Comparison of ENCODE assay signal across 9 mouse cellular contexts in genomic region chr7:139468440-139468839, GRCm38 (mm10).
DNase-seq lines count a peak whose midpoint lies in the region; ATAC-seq and TF ChIP-seq lines count a peak whose summit lies in the region.
"Had no signal": no experiment of that assay in that cellular context is flagged by ENCODE, and none has a peak within 500 bp of the region (broad histone marks: within the 10 kb centered on the region; RNA-seq: fewer than 3 reads in every experiment).

No protein-coding gene starts in this region.

- ATAC-seq in liver, embryonic 12.5 days, result no peak
- no peak for ATAC-seq in embryonic facial prominence, embryonic 11.5 days (replicated peaks; ENCODE audit: insufficient number of reproducible peaks, low FRiP score, low TSS enrichment, low read depth)
- ATAC-seq in kidney, postnatal 0 days (replicated peaks; ENCODE audit: low FRiP score, low read depth), result peak; percentile 30; the same call in 1 of the 2 replicates
- ATAC-seq in stomach, embryonic 15.5 days (ENCODE audit: insufficient read depth, low FRiP score, low read depth), result no peak

- H3K9me3 ChIP-seq in liver, embryonic 12.5 days (replicated peaks), result no peaks in the 10 kb centered on the region
- no peaks in the 10 kb centered on the region for H3K9me3 ChIP-seq in embryonic facial prominence, embryonic 11.5 days (replicated peaks; ENCODE audit: control insufficient read depth, low read length)
- no peaks in the 10 kb centered on the region for H3K9me3 ChIP-seq in kidney, postnatal 0 days (replicated peaks; ENCODE audit: low read length)
- no peaks in the 10 kb centered on the region for H3K9me3 ChIP-seq in stomach, embryonic 15.5 days

- H3K27me3 ChIP-seq in liver, embryonic 12.5 days (replicated peaks), result no peaks in the 10 kb centered on the region
- H3K27me3 ChIP-seq in embryonic facial prominence, embryonic 11.5 days (ENCODE audit: control insufficient read depth, insufficient read depth, low read length), result no peaks in the 10 kb centered on the region
- no peaks in the 10 kb centered on the region for H3K27me3 ChIP-seq in kidney, postnatal 0 days (ENCODE audit: insufficient read depth, low read length)
- no peaks in the 10 kb centered on the region for H3K27me3 ChIP-seq in stomach, embryonic 15.5 days (replicated peaks)

- peaks cover 48% of the 10 kb centered on the region for H3K4me1 ChIP-seq in liver, embryonic 12.5 days
- H3K4me1 ChIP-seq in embryonic facial prominence, embryonic 11.5 days (ENCODE audit: control insufficient read depth, insufficient read depth, low read length), result peaks cover 3% of the 10 kb centered on the region; the same call in 1 of the 2 replicates
- H3K4me1 ChIP-seq in kidney, postnatal 0 days (replicated peaks; ENCODE audit: insufficient read depth, low read length), result peaks cover 24% of the 10 kb centered on the region
- H3K4me1 ChIP-seq in stomach, embryonic 15.5 days, result peaks cover 43% of the 10 kb centered on the region

- 52% methylated on average over 2 of the region's 2 CpGs for WGBS in liver, embryonic 12.5 days (ENCODE audit: insufficient replicate concordance)
- 17% methylated on average over 2 of the region's 2 CpGs for WGBS in embryonic facial prominence, embryonic 11.5 days
- WGBS in kidney, postnatal 0 days, result 23% methylated on average over 2 of the region's 2 CpGs
- 38% methylated on average over 2 of the region's 2 CpGs for WGBS in stomach, embryonic 15.5 days

- no peak overlapping the region for H3K9ac ChIP-seq in liver, embryonic 12.5 days
- H3K9ac ChIP-seq in embryonic facial prominence, embryonic 11.5 days (replicated peaks; ENCODE audit: low read length), result no peak overlapping the region
- H3K9ac ChIP-seq in kidney, postnatal 0 days (ENCODE audit: low read depth, low read length), result no peak overlapping the region
- H3K9ac ChIP-seq in stomach, embryonic 15.5 days, result no peak overlapping the region

- no peak for DNase-seq in liver
- peak; percentile 33 for DNase-seq in embryonic facial prominence, embryonic 11.5 days (ENCODE audit: low spot score)
- DNase-seq in kidney, postnatal 0 days (ENCODE audit: low spot score), result peak; percentile 75
- DNase-seq in left cerebral cortex, adult 9 months (ENCODE audit: low spot score in 2 of 2), result no peak
- no peak for DNase-seq in c-Kit-positive CD71-positive TER-119-positive erythroid progenitor cells, embryonic 14.5 days (ENCODE audit: low spot score)
- no peak for DNase-seq in adrenal gland, postnatal 10 days

- TF ChIP-seq CTCF in kidney, postnatal 0 days (IDR thresholded peaks at IDR 0.05; ENCODE audit: low read depth), result no peak

- no peak overlapping the region for H3K4me2 ChIP-seq in liver, embryonic 12.5 days
- no peak overlapping the region for H3K4me2 ChIP-seq in embryonic facial prominence, embryonic 11.5 days (ENCODE audit: low read depth, low read length)
- no peak overlapping the region for H3K4me2 ChIP-seq in kidney, postnatal 0 days (ENCODE audit: low read length)
- H3K4me2 ChIP-seq in stomach, embryonic 15.5 days, result no peak overlapping the region

- H3K4me3 ChIP-seq in liver, embryonic 12.5 days, result no peak overlapping the region
- no peak overlapping the region for H3K4me3 ChIP-seq in embryonic facial prominence, embryonic 11.5 days (ENCODE audit: low read depth, low read length)
- no peak overlapping the region for H3K4me3 ChIP-seq in kidney, postnatal 0 days (replicated peaks; ENCODE audit: low read depth, low read length)
- H3K4me3 ChIP-seq in stomach, embryonic 15.5 days (replicated peaks), result no peak overlapping the region
- H3K4me3 ChIP-seq: erythroblast, embryonic 14.5 days had no signal

- no peaks in the 10 kb centered on the region for H3K36me3 ChIP-seq in liver, embryonic 12.5 days
- H3K36me3 ChIP-seq in embryonic facial prominence, embryonic 11.5 days (replicated peaks; ENCODE audit: control insufficient read depth, insufficient read depth, low read depth, low read length), result no peaks in the 10 kb centered on the region
- H3K36me3 ChIP-seq in kidney, postnatal 0 days (ENCODE audit: insufficient read depth, low read length), result no peaks in the 10 kb centered on the region
- 0 out of 2 replicates have a peak, but pooled peaks cover 3% of the 10 kb centered on the region for H3K36me3 ChIP-seq in stomach, embryonic 15.5 days

- H3K27ac ChIP-seq in liver, embryonic 12.5 days, result peak overlapping the region; percentile 32; the same call in 1 of the 2 replicates
- H3K27ac ChIP-seq in embryonic facial prominence, embryonic 11.5 days (replicated peaks; ENCODE audit: low read depth, low read length), result no peak overlapping the region
- H3K27ac ChIP-seq in kidney, postnatal 0 days, result peak overlapping the region; percentile 65
- peak overlapping the region; percentile 88 for H3K27ac ChIP-seq in stomach, embryonic 15.5 days

Comparison
In these comparisons a context has a peak if more than half of its experiments do, and no peak if none do; other contexts are left out.
1. DNase-seq: peak in embryonic facial prominence, embryonic 11.5 days (single experiment) and kidney, postnatal 0 days (single experiment); none in liver (single experiment), left cerebral cortex, adult 9 months (0 of 2), c-Kit-positive CD71-positive TER-119-positive erythroid progenitor cells, embryonic 14.5 days (single experiment) and adrenal gland, postnatal 10 days (single experiment).